Mouse (Mus musculus): ENCODE data around the gene Icam2. TPM values are rescaled to one million over a fixed set of nuclear protein-coding genes. Genes with fewer than 3 reads are reported as not detected.

The Icam2 gene
- polyA plus RNA-seq, 1 experiment from 2014 or later, result 9.8 TPM

- H3K4me3 ChIP-seq (replicated peaks), result no peak overlapping the region
- no peaks in the 10 kb centered on the region for H3K9me3 ChIP-seq
- H3K4me2 ChIP-seq, result no peak overlapping the region
- WGBS, result 59% methylated on average over 4 of the region's 4 CpGs
- H3K27me3 ChIP-seq, result peaks cover 3% of the 10 kb centered on the region; the same call in 1 of the 2 replicates
- no peaks in the 10 kb centered on the region for H3K4me1 ChIP-seq
- no peak overlapping the region for H3K27ac ChIP-seq
- no peak for ATAC-seq (ENCODE audit: low FRiP score)
- no peak overlapping the region for H3K9ac ChIP-seq
- no peaks in the 10 kb centered on the region for H3K36me3 ChIP-seq (replicated peaks)
Measured at GRCm38 (mm10) chr11:106332458-106332857, 55.4 kb downstream of the Icam2 start.

- ATAC-seq (ENCODE audit: low FRiP score), result no peak
- no peak overlapping the region for H3K4me3 ChIP-seq (replicated peaks)
- 78% methylated on average over 7 of the region's 7 CpGs for WGBS
Measured at GRCm38 (mm10) chr11:106329682-106330081, 58.2 kb downstream of the Icam2 start.

GRCm38 (mm10) chr11:106329128-106329527, 58.7 kb downstream of the Icam2 start:
- H3K36me3 ChIP-seq (replicated peaks), result no peaks in the 10 kb centered on the region
- ATAC-seq (ENCODE audit: low FRiP score), result no peak
- WGBS, result 82% methylated on average over 6 of the region's 6 CpGs
- no peak overlapping the region for H3K4me3 ChIP-seq (replicated peaks)
- no peaks in the 10 kb centered on the region for H3K4me1 ChIP-seq
- no peak overlapping the region for H3K4me2 ChIP-seq
- H3K27ac ChIP-seq, result no peak overlapping the region
- H3K27me3 ChIP-seq, result peaks cover 6% of the 10 kb centered on the region; the same call in 1 of the 2 replicates
- no peaks in the 10 kb centered on the region for H3K9me3 ChIP-seq
- H3K9ac ChIP-seq, result no peak overlapping the region

More at GRCm38 (mm10) chr11:106329682-106330081, 58.2 kb downstream of the Icam2 start:
- H3K36me3 ChIP-seq (replicated peaks), result no peaks in the 10 kb centered on the region
- no peak overlapping the region for H3K4me2 ChIP-seq
- H3K9me3 ChIP-seq, result no peaks in the 10 kb centered on the region
- no peaks in the 10 kb centered on the region for H3K4me1 ChIP-seq
- no peak overlapping the region for H3K9ac ChIP-seq
- H3K27me3 ChIP-seq, result peaks cover 6% of the 10 kb centered on the region; the same call in 1 of the 2 replicates
- no peak overlapping the region for H3K27ac ChIP-seq

GRCm38 (mm10) chr11:106328521-106328920, 59.4 kb downstream of the Icam2 start:
- H3K27me3 ChIP-seq, result peaks cover 6% of the 10 kb centered on the region; the same call in 1 of the 2 replicates
- 74% methylated on average over 5 of the region's 5 CpGs for WGBS
- ATAC-seq (ENCODE audit: low FRiP score), result no peak
- H3K4me2 ChIP-seq, result no peak overlapping the region
- no peaks in the 10 kb centered on the region for H3K36me3 ChIP-seq (replicated peaks)
- no peak overlapping the region for H3K27ac ChIP-seq
- H3K4me1 ChIP-seq, result no peaks in the 10 kb centered on the region
- H3K9me3 ChIP-seq, result no peaks in the 10 kb centered on the region
- H3K9ac ChIP-seq, result no peak overlapping the region
- no peak overlapping the region for H3K4me3 ChIP-seq (replicated peaks)

Other genes starting within 250 kb of the Icam2 start
- gene Gm10840, start 227.2 kb downstream of the Icam2 start, polyA plus RNA-seq (2016; fragmentation: Nextera tagmentation; extraction: Ambion mirVana), result not detected in 2 replicates
- gene Limd2, start 227.2 kb downstream of the Icam2 start, polyA plus RNA-seq (2016; fragmentation: Nextera tagmentation; extraction: Ambion mirVana), result 289 and 300 TPM in 2 replicates
- 35.2 and 36.1 TPM in 2 replicates for gene Strada, start 185.9 kb downstream of the Icam2 start, polyA plus RNA-seq (2016; fragmentation: Nextera tagmentation; extraction: Ambion mirVana)
- 91.9 and 92.1 TPM in 2 replicates for gene Ccdc47, start 171.7 kb downstream of the Icam2 start, polyA plus RNA-seq (2016; fragmentation: Nextera tagmentation; extraction: Ambion mirVana)
- gene Ddx42, start 171.1 kb downstream of the Icam2 start, polyA plus RNA-seq (2016; fragmentation: Nextera tagmentation; extraction: Ambion mirVana), result 122 and 129 TPM in 2 replicates
- 63.0 and 69.1 TPM in 2 replicates for gene Ftsj3, start 132.0 kb downstream of the Icam2 start, polyA plus RNA-seq (2016; fragmentation: Nextera tagmentation; extraction: Ambion mirVana)
- 334 and 335 TPM in 2 replicates for gene Psmc5, start 131.9 kb downstream of the Icam2 start, polyA plus RNA-seq (2016; fragmentation: Nextera tagmentation; extraction: Ambion mirVana)
- gene Smarcd2, start 115.1 kb downstream of the Icam2 start, polyA plus RNA-seq (2016; fragmentation: Nextera tagmentation; extraction: Ambion mirVana), result 26.1 and 26.5 TPM in 2 replicates
- gene Tcam1, start 111.4 kb downstream of the Icam2 start, polyA plus RNA-seq (2016; fragmentation: Nextera tagmentation; extraction: Ambion mirVana), result 0.33 and 0.34 TPM in 2 replicates
- not detected in 2 replicates for gene Gh, start 86.2 kb downstream of the Icam2 start, polyA plus RNA-seq (2016; fragmentation: Nextera tagmentation; extraction: Ambion mirVana)
- gene Cd79b, start 73.3 kb downstream of the Icam2 start, polyA plus RNA-seq (2016; fragmentation: Nextera tagmentation; extraction: Ambion mirVana), result 0.74 and 0.88 TPM in 2 replicates
- gene Scn4a, start 34.8 kb downstream of the Icam2 start, polyA plus RNA-seq (2016; fragmentation: Nextera tagmentation; extraction: Ambion mirVana), result 0.03 TPM in 1 of 2 replicates, not detected in the other
- not detected in 2 replicates for gene Prr29, start 22.6 kb downstream of the Icam2 start, polyA plus RNA-seq (2016; fragmentation: Nextera tagmentation; extraction: Ambion mirVana)
- 6.6 and 8.6 TPM in 2 replicates for gene Ern1, start 99.8 kb upstream of the Icam2 start, polyA plus RNA-seq (2016; fragmentation: Nextera tagmentation; extraction: Ambion mirVana)
- gene Tex2, start 225.3 kb upstream of the Icam2 start, polyA plus RNA-seq (2016; fragmentation: Nextera tagmentation; extraction: Ambion mirVana), result 10.5 and 10.7 TPM in 2 replicates

Data from forebrain, embryonic 12.5 days (tissue).